Mouse (Mus musculus) yolk sac, embryonic 10.5 days (tissue): ENCODE measurements around the gene Cux2.

ENCODE experiments used
- DNase-seq: peaks from one replicate; pipeline ENCODE4 v3.0.0-alpha.2; 2017; ENCODE audit warnings: low spot score

The Cux2 gene

GRCm38 (mm10) chr5:121962359-121962758 is 87.5 kb downstream of the Cux2 start:
- no peak for DNase-seq

DNA sequence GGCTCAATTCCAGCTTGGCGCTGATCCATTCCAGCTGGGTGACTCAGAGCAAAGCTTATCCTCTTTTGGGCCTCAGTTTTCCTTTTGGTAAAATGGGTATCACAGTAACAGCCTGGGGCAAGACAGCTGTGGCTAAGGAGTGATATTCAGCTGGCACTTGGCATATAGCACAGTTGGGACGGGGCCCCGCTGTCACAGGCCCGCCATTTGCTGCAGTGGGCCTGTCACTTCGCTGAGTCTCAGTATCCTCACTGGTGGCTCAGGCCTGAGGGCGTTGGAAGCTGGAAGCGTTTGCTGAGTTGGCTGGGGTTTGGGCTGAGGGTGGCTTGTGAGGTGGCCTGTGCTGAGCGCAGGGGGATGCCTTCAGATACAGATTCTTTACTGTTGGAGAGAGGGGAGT is 88.6 kb downstream of the Cux2 start:
- no peak for DNase-seq

- DNase-seq = no peak
Measured at GRCm38 (mm10) chr5:121959688-121960087, 90.2 kb downstream of the Cux2 start.

GRCm38 (mm10) chr5:121958551-121958950 is 91.4 kb downstream of the Cux2 start:
- no peak for DNase-seq

- no peak for DNase-seq
Measured at GRCm38 (mm10) chr5:121955806-121956205, 94.1 kb downstream of the Cux2 start.

DNA sequence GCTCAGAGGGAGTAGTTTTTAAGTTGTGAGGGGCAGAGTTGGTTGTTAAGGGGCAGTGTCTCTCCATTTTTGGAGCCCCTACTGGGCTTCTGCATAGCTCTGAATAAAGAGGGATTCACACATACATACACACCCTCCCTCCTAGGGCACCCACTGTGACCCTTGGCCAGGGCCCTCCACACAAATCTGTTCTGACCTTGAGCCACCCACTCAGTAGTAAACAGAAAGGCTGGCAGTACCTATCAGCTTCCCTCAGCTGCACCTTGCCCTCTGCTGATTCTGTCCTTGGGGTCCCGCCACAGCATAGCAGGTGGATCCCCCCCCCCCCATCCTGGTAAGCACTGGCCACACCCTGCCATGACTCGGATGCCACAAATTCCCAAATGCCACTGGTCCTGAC is 99.7 kb downstream of the Cux2 start:
- DNase-seq = no peak

DNA sequence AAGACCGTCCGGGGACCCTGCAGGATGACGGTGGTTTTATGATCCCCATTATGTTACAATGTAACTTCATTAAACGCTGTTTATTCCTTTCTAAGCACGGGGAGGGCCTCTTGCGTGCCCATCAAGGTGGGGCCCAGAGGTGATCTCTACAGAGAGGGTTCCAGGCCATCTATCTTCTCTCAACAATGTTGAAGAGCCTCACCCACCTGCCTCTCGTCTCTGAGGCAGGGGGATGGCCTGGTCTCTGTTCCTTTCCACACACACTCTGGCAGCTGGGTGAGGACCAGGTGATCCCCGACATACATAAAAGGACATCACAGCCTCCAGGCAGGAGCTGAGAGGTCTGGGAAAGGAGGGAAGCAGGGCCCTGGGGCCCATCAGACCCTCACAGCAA is 100.9 kb downstream of the Cux2 start:
- no peak for DNase-seq

DNA sequence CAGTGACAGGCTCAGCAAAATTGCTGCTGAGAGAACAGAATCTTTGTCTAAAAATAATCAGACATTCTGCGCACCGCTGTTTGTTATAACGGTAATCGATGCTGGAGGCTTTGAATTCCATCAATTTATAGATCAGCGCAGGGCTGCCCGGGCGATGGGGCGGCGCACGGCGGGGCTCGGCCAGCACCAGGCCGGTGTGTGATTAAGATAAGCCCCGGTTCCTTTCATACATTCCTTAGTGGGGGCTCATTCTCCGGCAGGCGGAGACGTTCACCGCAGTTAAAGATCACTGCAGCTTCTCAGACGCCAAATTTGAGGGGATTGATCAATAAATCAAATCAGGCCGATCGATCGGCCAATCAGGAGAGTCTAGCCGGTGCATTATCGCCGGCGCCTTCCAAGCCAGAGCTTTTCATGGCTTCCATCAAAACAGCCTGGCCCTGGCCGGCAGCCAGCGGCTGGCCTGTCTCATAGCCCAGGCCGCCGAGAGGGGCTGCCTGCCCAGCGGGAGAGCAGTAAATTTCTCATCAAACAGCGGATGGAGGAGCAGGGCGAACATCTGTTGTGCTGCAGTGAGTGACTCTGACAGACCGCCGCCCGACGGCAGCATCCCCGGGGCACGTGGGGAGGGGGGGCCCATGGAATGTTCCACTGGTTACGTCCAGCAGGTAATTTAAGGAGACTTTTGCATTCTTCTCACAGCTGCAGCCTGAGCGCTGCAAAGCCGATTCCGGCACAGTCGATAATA is 101.4 kb downstream of the Cux2 start:
- peak; percentile 61 for DNase-seq

DNA sequence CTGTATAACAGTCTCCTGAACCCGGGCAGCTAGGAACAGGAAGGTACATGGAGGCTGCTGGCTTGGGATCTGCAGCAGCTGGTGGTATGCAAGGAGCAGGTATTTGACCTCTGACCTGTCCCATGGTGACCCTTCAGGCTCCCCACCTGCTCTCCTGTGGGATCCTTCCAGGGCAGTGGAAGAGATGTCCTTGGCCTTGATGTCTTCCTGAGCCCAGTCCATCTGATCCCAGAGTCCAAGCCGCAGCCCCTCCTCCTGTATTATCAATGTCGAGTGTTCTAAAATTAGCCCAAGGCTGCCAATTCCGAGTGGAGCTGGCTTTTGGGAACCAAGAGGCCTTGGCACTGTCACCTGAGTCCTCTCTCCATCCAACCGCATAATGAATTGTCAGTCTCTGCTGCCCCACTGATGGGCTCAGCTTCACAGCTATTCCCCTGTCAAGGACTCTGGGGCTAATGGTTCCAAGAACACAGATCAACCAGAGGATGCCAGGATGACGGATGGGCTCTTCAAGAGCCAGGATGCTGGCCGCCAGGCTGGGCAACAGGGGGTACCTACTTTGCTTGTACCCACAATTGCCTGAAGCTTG is 103.2 kb downstream of the Cux2 start:
- DNase-seq = no peak

DNA sequence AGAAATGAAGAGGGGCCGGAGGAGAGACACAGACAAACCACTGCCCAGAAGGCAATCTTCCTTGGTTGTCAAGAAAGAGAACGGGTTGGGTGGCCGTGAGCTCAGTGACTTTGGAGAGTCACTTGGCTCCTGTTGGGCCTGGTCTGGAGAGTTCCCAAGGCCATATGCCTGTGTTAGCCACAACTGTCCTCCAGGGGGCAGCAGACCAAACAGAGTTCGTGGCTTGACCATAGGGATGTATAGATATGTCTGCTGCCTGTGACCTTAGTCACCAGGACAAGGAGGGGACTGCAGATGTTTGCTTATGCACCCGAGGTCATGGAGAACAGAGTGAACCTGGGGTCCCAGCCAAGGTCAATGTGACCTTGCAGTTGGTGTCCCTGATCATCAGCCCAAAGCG is 104.1 kb downstream of the Cux2 start:
- peak; percentile 36 for DNase-seq

DNA sequence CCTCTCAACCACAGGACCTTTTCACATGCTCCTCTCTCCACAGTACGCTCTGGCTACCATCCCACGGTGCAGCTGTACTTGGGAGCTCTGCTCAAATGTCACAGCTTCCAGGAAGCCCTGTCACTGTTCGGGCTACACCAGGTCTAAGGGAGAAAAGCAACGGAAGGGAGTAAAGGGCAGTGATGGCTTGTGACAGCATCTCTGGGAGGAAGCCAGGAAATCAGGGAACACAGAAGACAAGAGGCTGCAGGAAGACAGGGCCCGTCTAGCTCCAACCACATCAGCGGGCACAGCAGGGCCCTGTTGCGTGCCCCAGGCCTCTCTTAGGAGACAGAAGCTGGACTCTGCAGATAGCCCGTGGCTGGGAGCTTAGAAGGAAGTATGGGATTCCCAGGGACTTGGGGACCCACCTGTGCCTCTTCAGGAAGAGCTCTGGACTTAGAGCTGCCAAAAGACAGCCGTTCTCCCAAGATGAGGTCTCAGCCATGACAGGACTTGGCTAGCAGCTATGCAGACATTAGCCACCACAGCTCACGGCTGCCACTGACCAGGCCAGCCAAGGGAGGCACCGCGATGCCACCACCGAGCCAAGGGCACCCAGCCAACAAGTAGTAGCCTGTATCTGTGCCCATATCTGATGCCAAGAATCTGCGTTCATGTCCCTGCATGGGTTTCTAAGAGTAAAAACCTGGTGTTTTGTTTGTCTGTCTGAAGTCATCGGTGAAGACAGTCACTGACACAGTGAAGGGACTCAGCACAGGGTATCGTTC is 105.7 kb downstream of the Cux2 start:
- DNase-seq = no peak

DNA sequence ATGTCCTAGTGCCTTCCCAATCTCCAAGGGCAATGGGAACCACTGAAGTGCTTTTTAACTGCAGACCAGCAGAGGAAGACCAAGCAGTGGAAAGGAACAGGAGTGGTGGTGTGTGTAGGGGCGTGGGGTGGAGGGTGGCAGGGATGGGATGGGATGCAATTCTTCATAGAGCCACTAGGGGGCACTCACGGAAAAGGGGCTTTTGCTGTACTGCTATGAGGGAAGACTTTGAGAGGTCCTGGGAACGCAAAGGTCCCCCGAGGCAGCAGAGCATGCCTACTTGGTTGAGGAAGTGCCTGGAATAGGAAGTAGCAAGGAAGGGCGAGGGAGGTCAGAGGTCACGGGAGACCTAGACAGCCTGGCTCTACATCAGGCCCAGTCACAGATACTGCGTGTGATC is 106.4 kb downstream of the Cux2 start:
- DNase-seq = no peak

DNA sequence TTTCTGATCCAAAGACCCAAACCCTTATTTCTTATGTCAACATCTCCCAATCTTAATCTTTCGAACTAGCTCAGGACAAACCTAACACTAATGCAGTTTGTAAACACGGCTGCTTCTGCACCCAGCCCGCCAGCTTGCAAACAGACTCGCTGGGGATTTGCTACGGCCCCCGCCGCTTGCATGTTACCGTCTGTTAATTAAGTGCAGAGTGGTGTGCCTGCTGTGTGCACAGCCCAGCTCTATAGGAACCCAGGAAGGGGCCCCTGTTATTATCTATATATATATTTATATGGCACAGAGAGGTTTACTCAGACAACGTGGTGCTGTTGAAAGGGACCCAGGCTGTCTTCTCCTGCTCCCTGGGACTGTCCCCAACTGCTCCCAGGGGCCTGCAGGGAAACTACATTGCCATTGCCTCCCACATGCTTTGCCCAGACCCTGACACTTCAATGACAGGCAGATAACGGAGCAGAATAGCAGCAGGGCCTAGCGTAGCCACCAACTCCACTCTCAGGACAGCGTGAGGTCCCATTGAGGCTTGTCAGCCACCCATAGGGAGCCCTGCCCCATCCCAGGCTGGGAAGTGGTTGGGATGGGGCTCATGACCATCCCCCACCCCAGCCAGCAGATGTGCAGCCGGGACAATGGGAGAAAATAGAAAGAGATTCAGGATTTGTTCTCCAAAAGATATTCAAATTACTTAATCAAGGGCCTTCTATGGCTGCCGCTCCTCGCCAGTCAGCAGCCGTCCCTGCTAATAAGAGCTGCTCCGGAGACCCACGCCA is 111.6 kb downstream of the Cux2 start:
- DNase-seq = no peak

- peak; percentile 18 for DNase-seq
Measured at GRCm38 (mm10) chr5:121930261-121930660, 119.6 kb downstream of the Cux2 start.

DNA sequence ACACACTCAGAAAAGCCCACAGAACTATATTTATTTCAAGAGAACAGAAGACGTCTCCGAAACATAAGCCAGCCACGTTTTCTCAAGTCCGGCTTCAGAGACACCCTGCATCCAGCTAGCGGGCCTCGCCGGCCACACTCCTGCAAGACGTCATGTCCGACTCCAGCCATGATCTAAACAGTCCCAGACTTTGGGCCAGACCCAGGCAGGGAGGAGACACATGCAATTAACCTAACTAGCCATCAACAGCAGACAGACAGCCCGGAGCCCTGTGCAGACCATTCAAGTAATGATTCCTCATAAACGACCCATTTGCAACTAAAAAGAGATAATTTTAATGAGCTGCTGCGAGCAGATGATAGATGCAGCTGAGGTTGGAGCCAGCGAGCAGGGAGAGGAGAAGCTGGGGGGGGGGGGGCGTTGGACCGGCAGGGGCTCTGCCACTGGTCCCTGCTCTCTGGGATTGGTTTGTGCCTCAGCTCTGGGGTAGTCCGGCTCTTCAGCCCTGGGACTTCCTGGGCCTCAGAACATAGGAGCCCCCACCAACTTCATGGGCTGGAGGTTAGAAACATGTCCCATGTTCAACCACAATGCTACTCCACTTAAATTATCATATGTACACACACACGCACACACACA is 121.4 kb downstream of the Cux2 start:
- no peak for DNase-seq

GRCm38 (mm10) chr5:121926543-121926814 is 123.4 kb downstream of the Cux2 start:
- DNase-seq = peak; percentile 24

GRCm38 (mm10) chr5:121925751-121926542 is 124.0 kb downstream of the Cux2 start:
- no peak for DNase-seq

DNA sequence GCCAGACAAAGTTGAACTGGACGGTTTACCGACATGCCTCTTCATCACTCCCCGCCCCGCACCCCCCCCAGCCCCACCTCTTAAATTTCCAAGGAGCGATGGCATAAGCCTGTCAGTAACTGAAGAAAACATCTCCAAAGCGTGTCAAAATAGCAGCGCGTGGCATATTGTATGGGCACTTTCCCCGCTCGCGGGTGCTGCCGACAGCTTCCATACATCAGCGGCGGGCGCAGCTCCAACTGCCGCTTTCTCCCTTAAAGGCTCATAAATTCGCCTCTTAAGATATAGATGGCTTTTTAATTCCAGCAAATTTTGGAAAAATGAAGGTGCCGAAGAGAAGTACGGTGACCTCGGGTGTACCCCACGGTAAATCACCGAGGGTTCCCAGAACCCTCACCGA is 124.6 kb downstream of the Cux2 start:
- no peak for DNase-seq

GRCm38 (mm10) chr5:121924423-121924822 is 125.5 kb downstream of the Cux2 start:
- no peak for DNase-seq

DNA sequence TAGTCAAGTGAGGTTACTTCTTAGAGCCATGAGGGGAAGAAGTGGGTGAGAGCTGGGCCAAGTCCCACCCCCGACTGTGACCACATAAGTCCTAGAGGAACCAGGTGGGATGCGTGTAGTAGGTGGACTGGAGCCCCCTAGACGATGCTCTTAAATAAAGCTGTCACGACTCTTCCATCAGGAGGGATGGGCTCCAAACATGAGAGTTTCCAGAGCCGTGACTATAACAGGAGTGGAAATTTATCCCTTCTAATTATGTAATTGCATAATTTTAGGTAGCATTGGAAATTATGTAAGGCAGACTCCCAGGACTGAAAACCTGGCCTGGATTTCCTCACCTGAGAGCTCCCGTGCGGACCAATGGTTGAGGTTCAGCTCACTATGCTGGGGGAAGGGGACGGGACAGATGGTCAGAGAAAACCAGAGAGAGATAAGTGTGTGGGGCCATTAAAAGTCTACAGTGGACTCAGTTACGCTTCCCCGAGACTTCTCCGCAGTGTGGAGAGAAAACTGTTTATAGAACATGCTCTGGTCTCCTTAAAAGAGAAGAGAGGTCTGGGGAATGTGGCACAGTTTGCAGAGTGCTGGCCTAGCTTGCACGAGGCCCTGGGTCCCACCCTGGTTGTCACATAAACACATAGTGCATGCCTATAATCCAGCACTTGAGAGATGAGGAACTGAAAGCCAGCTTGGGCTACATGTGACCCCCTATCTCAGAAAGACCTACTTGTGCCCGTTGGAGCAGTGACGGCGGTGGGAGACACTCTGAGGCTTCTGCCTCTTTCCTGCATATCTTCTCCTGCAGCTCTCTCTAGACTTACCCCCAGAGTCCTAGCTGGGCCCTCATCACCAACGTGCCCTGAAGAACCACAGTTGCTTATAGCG is 126.7 kb downstream of the Cux2 start:
- DNase-seq = no peak
